Mouse (Mus musculus) hematopoietic stem cell, adult 5-6 weeks (primary cell): ENCODE results near the gene Zwilch. TPM values are rescaled to one million over a fixed set of nuclear protein-coding genes. Genes with fewer than 3 reads are reported as not detected.
"Not testable (repeated sequence)": the region's sequence is repeated elsewhere in the genome, so short reads cannot be mapped to it uniquely, and the experiment has no call there.

Experiments used
- ATAC-seq, 2 experiments: fragments of 125-278 bp in 1 of 2; replicated peaks in 1 of 2; 2 replicates each; pipeline ENCODE4 v1.8.0; 2016 to 2017; ENCODE audit warnings: inconsistent platforms in 2 of 2, mild to moderate bottlenecking in 2 of 2, moderate number of reproducible peaks in 2 of 2, low read depth in 1 of 2, moderate TSS enrichment in 1 of 2; ENCODE audit not compliant: low FRiP score in 2 of 2, poor library complexity in 2 of 2, severe bottlenecking in 2 of 2, insufficient read depth in 1 of 2, low TSS enrichment in 1 of 2
- total RNA-seq: library from RNA; stranded (forward); fragments of 172-1452, 232-1000 nt; gene quantifications from 2 replicates; pipeline ENCODE4 v1.2.3, GENCODE M21; 2017

Zwilch gene
- total RNA-seq, 1 experiment from 2014 or later: 144 TPM

DNA sequence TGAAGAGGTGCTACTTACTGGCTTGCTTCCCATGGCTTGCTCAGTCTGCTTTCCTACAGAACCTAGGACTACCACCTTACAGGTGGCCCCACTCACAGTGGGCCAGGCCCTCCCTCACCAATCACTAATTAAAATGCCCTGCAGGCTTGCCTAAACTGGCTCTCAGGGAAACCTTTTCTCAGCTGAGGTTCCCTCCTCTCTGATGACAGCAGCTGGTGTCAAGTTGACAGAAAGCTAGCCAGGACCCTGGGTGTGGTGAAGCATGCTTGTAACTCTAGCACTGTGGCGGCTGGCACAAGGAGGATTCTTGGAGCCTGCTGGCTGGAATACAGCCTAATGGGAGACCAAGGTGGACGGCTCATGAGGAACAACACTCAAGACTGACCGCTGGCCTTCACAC lies 47.6 kb downstream of the Zwilch start:
- ATAC-seq: no peak

DNA sequence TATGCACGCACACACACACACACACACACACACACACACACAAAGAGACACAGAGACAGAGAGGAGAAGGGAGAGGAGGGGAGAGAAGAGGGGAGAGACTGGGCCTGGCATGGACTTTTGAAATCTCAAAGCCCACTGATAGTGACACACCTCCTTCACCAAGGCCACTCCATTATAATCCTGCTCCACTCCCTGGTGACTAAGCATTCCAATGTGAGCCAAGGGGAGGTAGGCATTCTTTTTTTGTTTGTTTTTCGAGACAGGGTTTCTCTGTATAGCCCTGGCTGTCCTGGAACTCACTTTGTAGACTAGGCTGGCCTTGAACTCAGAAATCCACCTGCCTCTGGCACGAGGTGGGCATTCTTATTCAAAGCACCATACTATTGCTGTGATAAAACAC lies 48.1 kb downstream of the Zwilch start:
- ATAC-seq: not testable (repeated sequence)

DNA sequence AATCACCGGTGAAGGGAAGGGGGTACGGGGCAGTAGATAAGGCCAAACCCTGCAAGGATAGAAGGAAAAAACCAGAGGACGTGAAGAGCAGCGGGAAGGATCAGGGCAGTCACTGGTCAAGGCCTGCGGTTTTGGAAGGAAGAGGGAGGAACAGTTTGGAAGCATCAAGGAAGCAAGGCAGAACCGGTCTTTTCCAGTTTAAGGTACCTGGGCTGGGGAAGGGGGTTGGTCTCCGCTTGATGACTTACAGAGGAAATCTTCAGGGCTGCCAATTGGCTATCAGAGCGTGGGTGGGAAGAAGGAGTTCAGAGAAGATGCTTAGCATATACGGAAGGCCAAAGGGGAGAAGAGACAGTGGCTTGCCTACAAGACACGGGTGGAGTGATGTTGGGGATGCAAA lies 50.3 kb downstream of the Zwilch start:
- no peak for ATAC-seq

DNA sequence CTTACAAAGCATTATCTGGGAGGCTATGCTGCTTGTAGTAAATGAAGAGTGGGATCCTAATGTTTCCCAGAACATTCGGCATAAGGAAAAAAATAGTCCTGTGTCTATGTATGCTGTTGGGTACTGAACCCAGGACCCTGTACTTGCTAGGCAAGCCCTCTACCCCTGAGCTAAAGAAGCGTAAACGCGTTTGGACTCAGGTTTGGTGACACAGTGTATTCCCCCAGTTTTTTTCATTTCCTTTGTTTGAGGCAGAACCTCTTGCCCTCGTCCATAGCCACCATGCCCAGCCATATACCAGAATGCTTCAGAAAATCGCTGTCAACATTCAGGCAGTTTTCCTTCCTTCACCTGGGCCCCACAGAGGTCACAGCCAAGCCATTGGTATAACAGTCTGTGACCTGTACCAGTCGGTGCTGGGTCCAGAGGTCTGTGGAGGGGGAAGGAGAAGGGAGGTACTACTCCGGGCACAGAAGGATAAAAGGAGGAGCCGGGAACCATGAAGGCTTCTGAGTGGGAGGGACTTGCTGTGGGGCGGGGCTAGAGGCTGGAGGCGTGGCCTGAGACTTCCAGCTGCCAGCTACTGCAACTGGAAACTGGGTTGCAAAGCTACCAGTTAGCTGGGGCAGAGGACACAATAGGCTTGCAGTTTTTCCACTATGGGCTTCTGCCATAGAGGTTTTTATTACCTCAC lies 52.2 kb downstream of the Zwilch start:
- peak; percentile 59 to 63 for ATAC-seq

DNA sequence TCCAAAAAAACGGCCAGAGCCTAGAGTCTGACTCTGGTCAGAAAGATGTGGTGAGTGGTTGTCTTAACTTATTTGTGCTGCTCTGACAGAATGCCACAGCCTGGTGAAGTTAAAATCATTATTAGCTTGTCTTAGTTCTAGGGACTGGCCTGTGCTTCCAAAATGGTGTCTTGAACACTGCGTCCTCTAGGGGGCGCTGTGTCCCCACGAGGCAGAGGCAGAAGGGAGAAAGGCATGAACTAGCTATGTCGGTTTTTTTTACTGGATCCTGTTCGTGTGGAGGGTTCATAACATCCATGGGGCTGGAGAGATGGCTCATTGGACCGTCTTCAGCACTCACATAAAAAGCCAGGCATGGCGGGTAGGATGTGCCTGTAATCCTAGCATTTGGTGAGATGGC lies 53.0 kb downstream of the Zwilch start:
- ATAC-seq: peak; percentile 59 to 76; a peak in 2 of 4 replicates

DNA sequence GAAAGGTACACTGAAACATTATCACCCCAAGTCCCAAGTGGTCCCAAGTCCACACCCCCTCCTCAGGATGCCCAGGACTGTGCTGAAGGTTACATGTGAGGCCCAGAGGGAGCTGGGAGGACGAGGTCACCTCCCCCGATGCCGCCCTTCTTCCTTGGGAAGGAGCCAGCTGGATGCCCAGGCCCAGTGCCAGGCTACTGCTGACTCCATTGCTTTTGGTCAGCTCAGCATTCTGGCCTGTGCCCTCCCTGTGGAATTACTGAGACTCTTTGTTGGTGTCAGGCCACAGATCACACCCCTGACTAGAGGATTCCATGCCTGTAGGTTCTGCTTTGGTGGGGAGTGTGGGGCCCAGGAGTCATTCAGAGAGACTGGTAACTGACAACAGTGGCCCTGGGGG lies 56.0 kb downstream of the Zwilch start, which contains the start of gene Lctl:
Gene Lctl, plus strand, starts transcription at position 272 of the 400 bp plus-strand sequence.
- no peak for ATAC-seq

DNA sequence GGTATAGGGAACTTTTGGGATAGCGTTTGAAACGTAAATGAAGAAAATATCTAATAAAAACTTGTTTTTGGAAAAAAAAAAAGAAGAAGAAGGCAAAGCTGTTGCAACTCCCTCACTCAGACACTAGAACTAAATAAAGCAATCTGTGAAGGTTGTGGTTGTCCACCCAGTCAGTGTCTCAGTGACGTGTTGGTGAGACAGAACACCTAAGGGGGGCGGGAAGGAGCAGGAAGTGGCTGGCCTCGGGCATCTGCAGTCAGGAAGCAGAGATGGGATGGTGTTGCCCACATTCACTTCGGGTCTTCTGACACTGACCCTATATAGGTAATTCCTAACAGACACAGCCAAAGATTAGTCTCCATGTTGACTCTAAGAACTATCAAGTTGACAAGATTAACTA lies 57.1 kb downstream of the Zwilch start:
- no peak for ATAC-seq

DNA sequence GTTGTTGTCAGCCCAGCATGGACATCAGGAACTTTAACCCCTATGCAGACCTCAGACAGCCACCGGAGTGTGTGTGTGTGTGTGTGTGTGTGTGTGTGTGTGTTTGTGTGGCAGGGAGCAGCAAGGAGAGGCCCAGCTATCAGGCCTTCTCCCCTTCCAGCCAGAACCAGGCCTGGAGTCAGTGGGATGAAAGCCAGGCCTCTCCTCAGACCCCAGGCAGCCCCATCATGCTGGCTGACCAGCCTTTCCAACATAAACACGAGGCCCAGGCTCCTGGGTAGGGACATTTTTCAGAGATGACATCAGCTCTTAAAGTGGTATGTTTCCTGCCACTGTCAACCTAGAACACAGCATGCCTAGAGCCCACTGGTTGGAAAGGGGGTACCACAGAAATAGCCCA lies 58.3 kb downstream of the Zwilch start:
- no peak for ATAC-seq

DNA sequence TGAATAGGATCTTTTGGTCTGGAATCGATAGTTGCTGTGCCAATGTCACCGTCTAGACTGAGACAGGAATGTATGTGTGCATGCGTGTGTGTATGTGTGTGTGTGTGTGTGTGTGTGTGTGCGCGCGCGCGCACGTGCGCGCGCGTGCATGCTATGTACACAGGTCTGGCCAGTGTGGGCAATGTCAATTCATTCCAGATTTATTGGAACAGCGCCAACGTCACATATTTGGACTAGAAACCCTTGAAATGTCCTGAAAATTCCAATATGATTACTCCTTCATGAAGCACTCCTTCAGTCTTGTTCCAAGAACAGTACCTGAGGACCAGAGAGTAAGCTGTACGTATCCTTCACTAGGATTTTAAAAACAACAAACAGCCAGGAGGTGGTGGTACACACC lies 62.4 kb downstream of the Zwilch start:
- no peak for ATAC-seq

DNA sequence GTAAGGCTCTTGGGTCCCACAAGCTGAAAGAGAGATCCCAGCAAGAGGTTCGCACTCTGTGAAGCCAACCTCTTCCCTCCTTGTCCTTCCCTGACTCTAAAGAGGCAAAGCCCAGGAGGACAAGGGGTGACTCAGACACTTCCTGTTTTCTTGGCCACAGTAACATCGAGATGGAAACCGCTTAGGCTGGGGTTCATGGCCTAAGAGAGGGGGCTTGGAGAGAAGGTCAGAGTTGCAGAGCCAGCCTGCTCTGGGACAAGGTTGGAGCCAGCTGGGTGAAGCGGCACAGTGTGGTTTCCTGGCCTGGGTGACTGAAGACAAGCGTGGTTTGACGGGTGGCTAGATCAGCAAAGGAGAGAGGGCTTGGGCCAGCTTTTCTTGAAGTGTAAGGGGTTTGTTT lies 67.6 kb downstream of the Zwilch start:
- ATAC-seq: peak; percentile 50 to 66; a peak in 3 of 4 replicates

DNA sequence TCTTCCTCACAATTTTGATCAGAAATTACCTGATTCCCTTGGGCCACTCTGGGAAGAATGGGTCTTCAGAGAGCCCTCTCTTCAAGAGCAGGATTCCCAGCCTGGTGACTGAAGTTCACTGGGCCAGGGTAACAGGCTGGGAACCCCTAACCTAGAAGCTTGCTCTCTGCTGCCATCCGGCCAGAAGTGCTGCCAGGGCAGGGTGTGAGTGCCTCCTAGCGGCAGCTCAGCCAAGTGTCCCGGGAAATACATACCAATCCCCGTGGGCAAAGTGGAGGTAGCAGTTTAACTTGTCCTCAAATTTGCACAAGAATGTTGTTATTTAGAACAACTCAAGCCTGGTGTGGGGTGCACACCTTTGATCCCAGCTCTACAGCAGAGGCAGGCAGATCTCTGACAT lies 72.5 kb downstream of the Zwilch start:
- ATAC-seq: peak; percentile 78 to 79; a peak in 3 of 4 replicates

DNA sequence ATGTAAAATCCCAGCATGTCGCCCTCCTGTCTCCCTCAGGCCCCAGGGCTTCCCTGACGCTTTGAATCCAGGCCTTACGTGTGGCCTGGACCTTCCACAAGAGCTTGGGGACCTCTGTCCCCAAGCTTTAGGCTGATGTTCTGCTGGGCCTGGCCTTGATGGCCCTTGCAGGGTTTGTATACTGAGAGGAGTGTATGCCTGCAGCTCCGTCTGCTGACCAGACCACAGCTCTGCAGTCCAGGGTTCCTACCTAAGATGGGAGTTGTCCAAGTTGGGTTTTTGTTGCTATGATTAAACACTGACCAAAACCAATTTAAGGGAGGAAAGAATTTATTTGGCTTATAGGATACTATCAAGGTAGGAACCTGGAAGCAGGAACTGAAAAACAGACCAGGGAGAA lies 74.6 kb downstream of the Zwilch start:
- no peak for ATAC-seq

DNA sequence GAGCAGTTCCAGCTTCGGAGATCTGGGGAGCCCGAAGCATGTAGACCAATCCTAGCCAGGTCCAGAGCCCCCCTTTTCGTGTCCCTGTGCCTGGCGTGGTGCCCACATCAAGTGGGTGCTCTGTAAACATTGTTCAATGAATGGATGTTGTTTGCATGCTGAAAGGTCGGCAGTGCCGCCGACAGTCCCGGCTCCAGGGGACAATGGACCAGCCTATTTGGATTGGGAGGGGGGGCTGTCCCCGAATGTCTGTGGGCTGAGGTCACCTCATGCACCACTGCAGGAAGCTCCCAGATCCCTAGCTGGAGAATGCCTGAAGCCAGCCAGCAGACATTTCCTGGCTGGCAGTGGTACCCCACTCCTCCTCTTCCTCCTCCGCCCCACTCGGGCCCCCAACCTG lies 78.8 kb downstream of the Zwilch start:
- no peak for ATAC-seq

DNA sequence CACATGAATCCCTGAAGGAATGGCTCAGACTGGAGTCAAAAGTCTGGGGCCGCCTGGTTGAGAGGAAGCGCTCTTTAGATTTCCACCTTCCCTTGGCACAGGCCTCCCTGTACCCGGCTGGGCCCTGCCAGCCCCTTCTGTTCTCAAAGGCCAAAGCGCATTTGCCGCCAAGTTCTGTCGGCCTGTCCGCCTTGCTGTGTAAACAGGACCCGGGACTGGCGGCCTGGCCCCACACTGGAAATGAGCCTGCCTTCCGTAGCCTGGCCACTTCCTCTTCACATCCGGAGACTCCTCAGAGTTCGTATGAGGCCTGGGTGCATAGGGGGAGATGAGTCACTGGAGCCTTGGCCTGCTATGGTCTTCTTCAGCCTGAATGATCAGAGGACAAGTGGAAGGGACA lies 83.9 kb downstream of the Zwilch start:
- ATAC-seq: peak; percentile 78 to 81

DNA sequence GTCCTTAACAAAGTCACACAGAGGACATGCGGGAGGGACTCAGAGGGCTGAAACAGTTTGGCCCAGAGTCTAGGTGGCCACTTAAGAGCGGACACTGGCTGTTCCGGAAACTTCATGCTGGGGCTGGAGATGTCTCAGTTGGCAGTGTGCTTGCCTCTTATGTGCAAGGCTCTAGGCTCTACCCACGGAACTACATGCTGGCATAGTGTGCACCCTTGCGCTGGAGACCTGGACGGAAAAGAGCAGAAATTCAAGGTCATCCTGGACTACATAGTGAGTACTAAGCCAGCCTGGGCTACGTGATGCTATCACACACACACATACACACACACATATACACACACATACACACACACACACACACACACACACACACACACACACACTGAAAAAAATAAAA lies 84.6 kb downstream of the Zwilch start:
- ATAC-seq: no peak

DNA sequence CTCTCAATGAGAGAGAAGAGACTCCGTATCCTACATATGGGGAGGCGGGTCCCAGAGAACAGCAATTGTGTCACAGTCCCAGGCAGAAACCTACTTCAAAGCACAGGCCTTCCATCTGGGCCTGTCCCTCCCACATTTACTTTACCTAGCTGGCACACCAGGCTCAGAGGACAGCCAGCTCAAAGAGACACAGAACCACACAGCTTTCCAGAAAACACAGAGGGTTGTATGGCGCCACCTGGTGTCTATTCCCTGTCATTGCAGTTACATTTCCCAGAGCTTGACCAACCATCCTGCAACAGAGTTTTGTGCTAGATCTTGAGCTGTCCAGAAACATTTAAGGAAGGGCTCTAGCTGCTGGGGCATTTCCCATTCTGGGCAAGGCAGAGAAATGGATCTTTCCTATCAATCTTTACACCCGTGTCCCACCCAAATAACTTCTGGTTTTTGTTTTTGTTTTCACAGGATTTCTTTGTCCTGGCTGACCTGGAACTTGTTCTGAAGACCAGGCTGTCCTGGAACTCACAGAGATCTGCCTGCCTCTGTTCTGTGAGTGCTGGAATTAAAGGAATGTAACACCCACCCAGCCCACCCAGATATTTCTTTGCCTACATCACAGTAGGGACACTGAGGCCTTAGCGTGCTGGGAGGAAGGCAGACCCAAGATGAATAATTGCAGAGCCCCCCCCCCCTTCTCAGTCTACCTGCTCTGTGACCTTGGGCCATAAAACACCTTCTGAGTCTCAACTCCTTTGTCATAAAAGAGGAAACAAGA lies 85.3 kb downstream of the Zwilch start:
- ATAC-seq: peak; percentile 37 to 58; a peak in 3 of 4 replicates
